Mouse (Mus musculus): Measurements from ENCODE around the gene Ptgis. TPM values are rescaled to one million over a fixed set of nuclear protein-coding genes. Genes with fewer than 3 reads are reported as not detected.
A peak's percentile ranks its signal among the peaks of the same experiment; 100 is the strongest.

Gene Ptgis
- polyA plus RNA-seq, 1 experiment from 2014 or later, result 2.4 TPM

DNA sequence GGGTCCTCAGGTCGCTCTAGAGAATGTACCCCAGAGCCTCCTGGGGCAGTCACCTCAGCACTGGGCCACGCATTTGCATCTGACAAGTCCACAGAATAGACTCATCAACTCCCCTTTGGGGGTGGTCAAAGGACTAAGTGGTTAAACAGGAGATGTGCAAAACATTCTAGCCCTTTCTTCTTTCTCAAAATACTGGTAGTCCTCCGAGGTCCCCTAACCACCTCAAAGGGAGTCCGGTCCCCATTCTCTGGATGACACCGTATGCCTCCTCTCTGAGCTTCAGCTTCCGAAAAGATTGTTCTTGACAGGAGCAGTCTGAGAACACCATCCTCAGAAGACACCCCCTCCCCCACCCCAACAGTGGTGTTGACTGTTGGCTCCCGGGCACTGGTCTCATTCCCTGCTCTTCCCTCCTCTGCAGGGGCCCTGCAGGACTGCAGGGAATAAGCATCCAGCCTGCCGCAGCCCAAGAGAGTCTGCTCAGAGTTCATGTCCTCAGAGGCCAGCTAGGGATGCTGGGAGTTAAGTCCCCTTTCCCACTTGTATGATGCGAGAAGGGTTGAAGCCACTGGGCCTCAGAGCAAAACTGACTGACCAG is 84.2 kb downstream of the Ptgis start:
- WGBS (ENCODE audit: insufficient replicate concordance), result 45% methylated on average over 9 of the region's 9 CpGs
- Histone ChIP-seq H3K4me1 (0 out of 2 replicates have a peak, but pooled peaks cover 7% of the 10 kb centered on the region), H3K27me3 (replicated peaks) (peaks cover 29% of the 10 kb centered on the region), H3K9ac (no peak overlapping the region), H3K27ac (no peak overlapping the region), H3K9me3 (replicated peaks) (no peaks in the 10 kb centered on the region), H3K4me3 (no peak overlapping the region), H3K36me3 (no peaks in the 10 kb centered on the region), H3K4me2 (no peak overlapping the region)
- no peak for ATAC-seq

DNA sequence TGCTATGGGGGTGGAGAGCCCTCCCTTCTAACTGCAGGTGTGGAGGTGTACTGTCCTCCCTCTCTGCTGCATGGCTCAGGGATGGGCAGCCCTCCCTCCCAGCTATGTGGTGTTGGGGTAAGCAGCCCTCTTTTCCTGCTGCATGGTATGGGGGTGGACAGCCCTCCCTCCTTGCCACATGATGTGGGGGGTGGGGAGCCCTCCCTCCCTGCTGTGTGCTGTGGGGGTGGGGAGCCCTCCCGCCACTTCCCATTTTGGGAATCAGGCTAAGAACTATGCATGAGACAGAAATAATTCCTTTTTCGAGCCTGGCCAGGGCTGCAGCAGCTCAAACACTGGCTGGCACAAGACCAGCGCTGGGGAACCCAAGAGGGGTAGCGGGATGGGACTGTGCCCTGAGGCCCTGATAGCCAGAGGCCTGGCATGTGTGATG is 84.8 kb downstream of the Ptgis start:
- Histone ChIP-seq H3K4me3 (no peak overlapping the region), H3K27me3 (replicated peaks) (peaks cover 29% of the 10 kb centered on the region), H3K9ac (no peak overlapping the region), H3K4me1 (0 out of 2 replicates have a peak, but pooled peaks cover 7% of the 10 kb centered on the region), H3K9me3 (replicated peaks) (no peaks in the 10 kb centered on the region), H3K36me3 (no peaks in the 10 kb centered on the region), H3K4me2 (no peak overlapping the region), H3K27ac (no peak overlapping the region)
- ATAC-seq, result no peak
- WGBS (ENCODE audit: insufficient replicate concordance), result 47% methylated on average over 4 of the region's 4 CpGs

DNA sequence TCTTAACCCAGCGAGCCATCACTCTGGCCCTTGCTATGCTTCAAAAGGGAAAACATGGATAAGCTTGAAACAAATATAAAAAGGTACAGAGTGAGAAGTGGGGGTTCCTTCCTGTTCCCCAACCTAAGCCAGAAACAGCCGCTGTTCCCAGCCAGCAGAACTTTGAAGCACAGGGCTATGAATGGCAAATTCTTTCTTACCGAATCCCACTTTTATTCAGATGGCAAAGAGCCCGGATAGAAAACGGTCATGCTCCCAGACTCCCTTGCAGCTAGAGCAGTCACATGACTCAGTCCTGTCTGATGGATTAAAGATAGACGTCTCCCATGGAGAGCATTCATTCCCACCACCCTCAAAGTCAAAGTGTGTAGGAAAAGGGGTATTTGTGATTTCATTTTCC is 89.5 kb downstream of the Ptgis start:
- Histone ChIP-seq H3K4me3 (no peak overlapping the region), H3K27ac (no peak overlapping the region), H3K4me1 (0 out of 2 replicates have a peak, but pooled peaks cover 7% of the 10 kb centered on the region), H3K36me3 (no peaks in the 10 kb centered on the region), H3K27me3 (replicated peaks) (peaks cover 42% of the 10 kb centered on the region), H3K4me2 (no peak overlapping the region), H3K9me3 (replicated peaks) (no peaks in the 10 kb centered on the region), H3K9ac (no peak overlapping the region)
- no peak for ATAC-seq
- 79% methylated on average over 6 of the region's 6 CpGs for WGBS (ENCODE audit: insufficient replicate concordance)

DNA sequence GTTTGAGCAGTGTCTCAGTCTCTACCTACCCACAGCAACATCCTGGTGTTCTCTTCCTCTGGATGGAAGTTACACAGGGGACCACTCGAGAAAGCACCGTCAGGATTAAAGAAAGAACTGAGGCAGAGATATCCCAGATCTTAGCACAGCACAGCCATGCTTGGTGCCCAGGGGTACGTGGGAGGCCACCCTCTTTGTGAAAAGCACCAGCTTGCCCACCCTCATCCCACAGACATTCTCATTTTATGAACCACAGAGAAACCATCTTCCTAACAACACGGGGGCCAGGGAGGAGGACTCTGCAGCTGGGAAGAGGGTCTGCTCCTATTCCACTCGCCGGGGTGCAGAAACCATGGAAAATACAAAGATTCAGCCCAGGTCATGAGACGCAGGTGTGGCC is 90.3 kb downstream of the Ptgis start:
- Histone ChIP-seq H3K36me3 (no peaks in the 10 kb centered on the region), H3K9me3 (replicated peaks) (no peaks in the 10 kb centered on the region), H3K27me3 (replicated peaks) (peaks cover 42% of the 10 kb centered on the region), H3K27ac (no peak overlapping the region), H3K4me1 (0 out of 2 replicates have a peak, but pooled peaks cover under 1% of the 10 kb centered on the region), H3K4me2 (no peak overlapping the region), H3K4me3 (no peak overlapping the region), H3K9ac (no peak overlapping the region)
- 77% methylated on average over 7 of the region's 7 CpGs for WGBS (ENCODE audit: insufficient replicate concordance)
- no peak for ATAC-seq

DNA sequence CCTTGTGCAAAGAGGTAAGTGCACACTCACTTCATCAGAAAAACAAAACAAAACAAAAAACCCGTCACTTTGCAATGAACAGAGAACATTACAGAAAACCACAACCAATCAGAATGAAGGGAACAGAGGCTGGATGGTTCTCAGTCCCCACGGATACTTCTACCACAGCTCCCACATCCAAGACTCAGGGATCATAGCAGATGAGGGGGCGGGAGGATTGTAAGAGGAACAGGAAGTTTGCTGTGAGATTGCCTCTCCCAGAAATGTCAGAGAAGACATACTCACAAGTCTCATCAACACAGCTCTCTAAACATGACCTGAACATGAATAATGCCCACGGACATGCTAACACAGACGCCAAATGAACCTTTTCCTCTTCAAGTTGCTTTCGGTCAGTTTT is 91.4 kb downstream of the Ptgis start:
- WGBS (ENCODE audit: insufficient replicate concordance), result 65% methylated on average over 6 of the region's 6 CpGs
- no peak for ATAC-seq
- Histone ChIP-seq H3K27ac (no peak overlapping the region), H3K9ac (no peak overlapping the region), H3K4me2 (no peak overlapping the region), H3K27me3 (replicated peaks) (peaks cover 42% of the 10 kb centered on the region), H3K9me3 (replicated peaks) (no peaks in the 10 kb centered on the region), H3K36me3 (no peaks in the 10 kb centered on the region), H3K4me3 (no peak overlapping the region), H3K4me1 (no peaks in the 10 kb centered on the region)

DNA sequence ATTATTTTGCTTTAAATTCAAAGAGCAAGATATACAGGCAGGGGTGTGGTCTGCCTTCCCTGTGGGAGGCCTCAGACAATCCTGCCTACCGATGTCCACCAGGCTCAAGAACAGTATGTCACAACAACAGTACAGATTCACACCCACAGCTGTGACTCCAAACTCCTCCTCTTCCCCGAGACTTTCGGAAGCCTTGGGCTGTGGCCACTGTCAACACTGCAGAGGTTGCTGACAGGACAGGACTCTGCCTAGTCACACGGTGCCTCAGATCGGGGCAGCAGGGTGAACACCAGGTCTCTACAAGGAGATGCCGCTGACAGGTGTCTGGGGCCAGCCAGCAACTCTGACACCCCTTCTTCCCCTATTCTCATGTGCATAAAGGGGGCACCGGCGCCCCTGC is 92.7 kb downstream of the Ptgis start:
- H3K9ac ChIP-seq, result no peak overlapping the region
- H3K4me1 ChIP-seq, result peaks cover 2% of the 10 kb centered on the region; the same call in 1 of the 2 replicates
- no peak overlapping the region for H3K27ac ChIP-seq
- H3K9me3 ChIP-seq (replicated peaks), result no peaks in the 10 kb centered on the region
- no peaks in the 10 kb centered on the region for H3K36me3 ChIP-seq
- 69% methylated on average over 8 of the region's 8 CpGs for WGBS (ENCODE audit: insufficient replicate concordance)
- H3K27me3 ChIP-seq (replicated peaks), result peaks cover 54% of the 10 kb centered on the region
- peak; percentile 5; the same call in 1 of the 2 replicates for ATAC-seq
- H3K4me2 ChIP-seq, result no peak overlapping the region
- no peak overlapping the region for H3K4me3 ChIP-seq

DNA sequence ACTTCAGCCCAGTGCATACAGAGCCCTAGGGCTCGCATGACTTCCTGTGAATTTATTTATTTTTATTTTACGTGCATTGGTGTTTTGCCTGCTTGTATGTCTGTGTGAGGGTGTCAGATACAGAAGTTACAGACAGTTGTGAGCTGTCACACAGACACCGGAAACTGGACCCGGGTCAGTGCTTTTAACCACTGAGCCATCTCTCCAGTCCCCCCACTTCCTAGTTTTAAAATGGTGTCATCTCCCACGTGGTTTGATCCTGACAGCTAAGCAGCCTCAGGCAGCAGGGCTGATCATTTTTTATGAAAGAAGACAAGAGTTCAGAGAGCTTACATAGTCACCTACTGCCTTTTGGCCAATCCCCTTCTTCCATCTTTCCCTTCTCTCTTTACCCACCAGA is 94.5 kb downstream of the Ptgis start:
- Histone ChIP-seq H3K9ac (no peak overlapping the region), H3K27ac (no peak overlapping the region)
- 44% methylated on average over 5 of the region's 5 CpGs for WGBS (ENCODE audit: insufficient replicate concordance)

DNA sequence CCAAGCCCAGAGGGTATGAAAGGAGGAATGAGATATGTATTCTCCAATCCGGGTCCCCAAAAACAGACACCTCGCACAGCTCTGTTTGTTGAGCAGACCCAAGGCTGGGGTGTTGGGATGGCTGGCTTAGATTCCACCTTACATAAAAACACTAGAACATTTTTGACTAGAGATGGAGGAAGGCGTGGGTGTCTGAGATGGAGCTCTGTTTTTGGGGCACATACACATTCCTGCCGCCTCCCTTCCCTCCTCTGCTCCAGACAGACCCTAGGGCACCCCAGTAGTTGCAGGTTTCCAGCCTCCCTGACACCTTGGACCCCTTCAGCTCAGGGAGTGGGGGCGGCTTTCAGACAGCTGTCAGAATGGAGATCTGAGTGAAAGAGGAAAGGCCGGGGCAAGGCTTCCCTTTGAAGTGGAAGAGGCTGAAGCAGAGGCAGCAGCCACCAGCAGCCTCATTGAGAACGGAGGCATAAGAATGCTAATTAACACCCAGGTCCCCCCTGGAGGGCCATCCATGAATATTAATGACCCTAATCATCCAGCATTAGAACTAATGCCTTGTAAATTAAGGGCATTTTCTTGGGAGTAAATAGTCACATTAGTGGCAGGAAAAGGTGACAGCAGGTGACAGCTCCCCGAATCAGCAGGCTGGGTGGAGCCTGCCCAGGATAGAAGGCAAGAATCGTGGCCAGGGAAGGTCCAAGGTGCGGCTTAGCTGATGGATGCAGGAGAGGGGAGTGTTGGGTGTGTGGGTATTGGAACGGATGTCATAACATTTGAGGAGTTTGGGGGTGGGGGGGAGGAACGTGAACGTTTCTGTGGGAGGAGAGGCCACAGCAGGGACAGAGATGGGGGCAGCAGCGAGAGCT is 95.7 kb downstream of the Ptgis start:
- ATAC-seq, result no peak

More for the DNA sequence above, 94.5 kb downstream of the Ptgis start:
- H3K4me1 ChIP-seq, result peaks cover 20% of the 10 kb centered on the region
- no peak for ATAC-seq
- no peak overlapping the region for H3K4me3 ChIP-seq
- H3K27me3 ChIP-seq (replicated peaks), result peaks cover 56% of the 10 kb centered on the region
- H3K36me3 ChIP-seq, result no peaks in the 10 kb centered on the region
- H3K9me3 ChIP-seq (replicated peaks), result no peaks in the 10 kb centered on the region
- no peak overlapping the region for H3K4me2 ChIP-seq

DNA sequence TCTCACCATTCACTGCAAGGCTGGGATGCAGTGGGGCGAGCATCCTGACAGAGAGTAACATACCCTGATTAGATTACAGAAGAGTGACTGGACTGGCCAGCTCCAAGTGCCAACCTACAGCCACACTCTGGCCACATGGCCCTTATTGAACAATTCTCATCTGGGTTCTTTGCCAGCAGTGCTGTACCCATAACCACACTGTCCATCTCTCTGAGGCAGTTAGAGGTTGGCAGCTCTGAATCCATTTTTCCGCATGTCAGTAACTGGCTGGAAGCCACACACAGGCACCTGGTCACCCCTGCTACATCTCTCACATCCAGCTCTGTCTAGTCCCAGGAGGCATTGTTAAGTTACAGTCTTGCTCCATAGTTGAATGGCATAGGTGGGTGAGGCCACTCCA is 96.5 kb downstream of the Ptgis start:
- H3K4me1 ChIP-seq, result peaks cover 25% of the 10 kb centered on the region
- 49% methylated on average over 2 of the region's 2 CpGs for WGBS (ENCODE audit: insufficient replicate concordance)

More for the DNA sequence above, 95.7 kb downstream of the Ptgis start:
- Histone ChIP-seq H3K9me3 (replicated peaks) (no peaks in the 10 kb centered on the region), H3K4me3 (no peak overlapping the region), H3K27me3 (replicated peaks) (peaks cover 69% of the 10 kb centered on the region), H3K27ac (no peak overlapping the region), H3K4me2 (no peak overlapping the region), H3K36me3 (no peaks in the 10 kb centered on the region), H3K4me1 (peaks cover 25% of the 10 kb centered on the region), H3K9ac (no peak overlapping the region)
- 14% methylated on average over 14 of the region's 14 CpGs for WGBS (ENCODE audit: insufficient replicate concordance)

DNA sequence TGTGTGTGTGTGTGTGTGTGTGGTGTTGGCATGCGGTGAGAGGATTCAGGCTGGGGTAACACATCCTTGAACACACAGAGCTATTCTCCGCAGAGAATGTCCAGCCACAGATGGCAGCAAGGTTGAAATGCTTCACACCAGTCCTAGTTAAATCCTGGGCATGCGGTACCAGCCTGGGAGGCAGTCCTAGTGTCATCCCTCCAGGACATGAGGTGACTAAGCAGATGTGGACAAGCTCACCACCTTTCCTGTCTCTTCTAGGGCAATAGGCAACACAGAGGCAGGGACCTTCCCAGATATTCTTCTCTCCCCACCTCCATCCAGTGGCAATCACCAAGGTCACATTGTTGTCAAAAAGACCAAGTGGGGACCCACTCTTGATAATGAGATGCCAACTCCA is 98.1 kb downstream of the Ptgis start:
- peaks cover 84% of the 10 kb centered on the region for H3K27me3 ChIP-seq (replicated peaks)
- H3K4me3 ChIP-seq, result no peak overlapping the region
- peaks cover 25% of the 10 kb centered on the region for H3K4me1 ChIP-seq
- peak overlapping the region; percentile 38 for H3K4me2 ChIP-seq
- 0 out of 2 replicates have a peak, but pooled peaks have one; percentile 46 for ATAC-seq
- WGBS (ENCODE audit: insufficient replicate concordance), result 74% methylated on average over 3 of the region's 3 CpGs
- H3K9ac ChIP-seq, result no peak overlapping the region
- no peak overlapping the region for H3K27ac ChIP-seq
- no peaks in the 10 kb centered on the region for H3K36me3 ChIP-seq
- no peaks in the 10 kb centered on the region for H3K9me3 ChIP-seq (replicated peaks)

More for the DNA sequence above, 96.5 kb downstream of the Ptgis start:
- ATAC-seq, result no peak
- Histone ChIP-seq H3K9me3 (replicated peaks) (no peaks in the 10 kb centered on the region), H3K4me2 (no peak overlapping the region), H3K27ac (no peak overlapping the region), H3K9ac (no peak overlapping the region), H3K4me3 (no peak overlapping the region), H3K36me3 (no peaks in the 10 kb centered on the region), H3K27me3 (replicated peaks) (peaks cover 76% of the 10 kb centered on the region)

DNA sequence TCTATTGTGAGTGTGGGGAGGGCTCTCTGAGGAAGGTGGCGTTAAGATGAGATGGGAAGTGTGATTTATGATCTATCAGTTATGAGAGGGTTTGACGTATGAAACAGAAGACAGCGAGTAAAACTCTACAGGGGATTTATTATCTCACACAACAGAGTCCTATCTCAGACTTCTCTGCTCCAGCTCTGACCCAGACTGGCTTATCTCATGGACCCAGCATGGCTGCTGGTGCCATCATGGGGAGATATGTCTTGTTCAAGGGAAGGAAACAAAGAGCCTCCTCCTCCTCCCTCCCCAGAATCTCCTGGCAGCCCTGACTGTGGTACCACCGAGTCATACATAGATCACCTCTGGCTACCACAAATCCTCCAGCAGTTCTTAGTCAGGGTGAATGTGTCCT is 98.6 kb downstream of the Ptgis start:
- WGBS (ENCODE audit: insufficient replicate concordance), result 10% methylated on average over 4 of the region's 4 CpGs
- Histone ChIP-seq H3K9me3 (replicated peaks) (no peaks in the 10 kb centered on the region), H3K4me1 (peaks cover 25% of the 10 kb centered on the region), H3K4me2 (peak overlapping the region; percentile 38), H3K27ac (no peak overlapping the region), H3K27me3 (replicated peaks) (peaks cover 89% of the 10 kb centered on the region), H3K36me3 (no peaks in the 10 kb centered on the region), H3K9ac (no peak overlapping the region), H3K4me3 (no peak overlapping the region)
- ATAC-seq, result peak; percentile 94

Measured in liver, embryonic 12.5 days (tissue).